Mouse (Mus musculus): ENCODE results near the gene Cdk20. TPM values are rescaled to one million over a fixed set of nuclear protein-coding genes. Genes with fewer than 3 reads are reported as not detected.

The Cdk20 gene
- polyA plus RNA-seq, 1 experiment from 2014 or later: 12.6 TPM

Other genes with a start within 250 kb of the Cdk20 start
- 11.7 and 15.5 TPM in 2 replicates for gene Cdc14b, start 157.0 kb upstream of the Cdk20 start, polyA plus RNA-seq (2015; fragmentation: Nextera tagmentation; extraction: Ambion mirVana)
- gene Aaed1, start 119.6 kb upstream of the Cdk20 start, polyA plus RNA-seq (2015; fragmentation: Nextera tagmentation; extraction: Ambion mirVana): 63.2 and 70.4 TPM in 2 replicates
- 325 and 477 TPM in 2 replicates for gene Ctsl, start 61.4 kb upstream of the Cdk20 start, polyA plus RNA-seq (2015; fragmentation: Nextera tagmentation; extraction: Ambion mirVana)
- gene Fam240b, start 65.5 kb downstream of the Cdk20 start, polyA plus RNA-seq (2015; fragmentation: Nextera tagmentation; extraction: Ambion mirVana): not detected in 2 replicates

All from heart, embryonic 16.5 days (tissue).